Mouse (Mus musculus): Measurements from ENCODE around the gene Usp15. TPM values are rescaled to one million over a fixed set of nuclear protein-coding genes. Genes with fewer than 3 reads are reported as not detected.

Usp15 gene
- 21.7 TPM for polyA plus RNA-seq (2014; fragmentation: Illumina TruSeq; extraction: RNeasy Lipid Tissue Mini Kit (QIAGEN cat#74804); ENCODE audit: insufficient read depth, low read depth, low replicate concordance)

DNA sequence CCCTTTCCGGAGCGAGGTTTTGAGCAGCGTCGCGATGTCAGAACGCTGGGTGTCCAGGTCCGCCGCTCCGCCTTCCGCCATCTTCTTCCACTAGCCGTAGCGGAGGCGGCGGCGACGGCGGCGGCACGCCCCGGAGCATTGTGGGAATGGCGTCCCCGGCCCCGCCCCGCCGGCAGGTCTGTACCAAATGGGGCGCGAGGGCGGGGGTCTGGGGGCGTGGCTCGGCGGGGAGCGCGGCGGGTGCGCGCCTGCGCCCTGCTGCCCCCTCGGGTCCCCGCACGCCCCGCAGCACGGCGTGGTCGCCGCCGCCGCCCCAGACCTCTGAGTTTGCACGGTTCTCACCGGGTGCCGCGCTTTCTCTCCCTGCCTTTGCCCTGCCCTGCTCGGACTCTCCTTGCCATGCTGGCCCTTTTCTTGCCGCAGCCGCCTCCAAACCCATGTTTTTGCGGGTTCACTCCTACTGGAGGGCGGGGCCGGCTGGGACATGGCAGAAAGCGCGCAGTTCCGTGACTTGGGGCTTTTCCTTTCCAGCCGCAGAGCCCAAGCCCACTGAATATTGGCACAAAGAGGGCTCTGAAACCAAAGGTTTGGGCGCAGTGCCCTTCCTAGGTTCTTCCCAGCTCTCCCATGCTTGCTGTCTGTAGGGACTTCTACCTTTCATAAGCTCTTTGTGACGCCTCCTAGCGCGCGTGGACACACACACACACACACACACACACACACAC lies at the start of gene Usp15:
TSS of gene Usp15 (minus strand) at position 161 of the 725 bp plus-strand sequence.

GRCm38 (mm10) chr10:123076245-123077023 lies 120.4 kb downstream of the Usp15 start, which contains the start of gene Mon2:
TSS of gene Mon2 (minus strand) at chr10:123076505.

Other genes starting within 250 kb of the Usp15 start
- gene Mon2, start 120.5 kb downstream of the Usp15 start, polyA plus RNA-seq (2014; fragmentation: Illumina TruSeq; extraction: RNeasy Lipid Tissue Mini Kit (QIAGEN cat#74804); ENCODE audit: insufficient read depth, low read depth, low replicate concordance): 28.7 TPM
- not detected for gene Fam19a2, start 67.0 kb upstream of the Usp15 start, polyA plus RNA-seq (2014; fragmentation: Illumina TruSeq; extraction: RNeasy Lipid Tissue Mini Kit (QIAGEN cat#74804); ENCODE audit: insufficient read depth, low read depth, low replicate concordance)